In the genomic region with DNA sequence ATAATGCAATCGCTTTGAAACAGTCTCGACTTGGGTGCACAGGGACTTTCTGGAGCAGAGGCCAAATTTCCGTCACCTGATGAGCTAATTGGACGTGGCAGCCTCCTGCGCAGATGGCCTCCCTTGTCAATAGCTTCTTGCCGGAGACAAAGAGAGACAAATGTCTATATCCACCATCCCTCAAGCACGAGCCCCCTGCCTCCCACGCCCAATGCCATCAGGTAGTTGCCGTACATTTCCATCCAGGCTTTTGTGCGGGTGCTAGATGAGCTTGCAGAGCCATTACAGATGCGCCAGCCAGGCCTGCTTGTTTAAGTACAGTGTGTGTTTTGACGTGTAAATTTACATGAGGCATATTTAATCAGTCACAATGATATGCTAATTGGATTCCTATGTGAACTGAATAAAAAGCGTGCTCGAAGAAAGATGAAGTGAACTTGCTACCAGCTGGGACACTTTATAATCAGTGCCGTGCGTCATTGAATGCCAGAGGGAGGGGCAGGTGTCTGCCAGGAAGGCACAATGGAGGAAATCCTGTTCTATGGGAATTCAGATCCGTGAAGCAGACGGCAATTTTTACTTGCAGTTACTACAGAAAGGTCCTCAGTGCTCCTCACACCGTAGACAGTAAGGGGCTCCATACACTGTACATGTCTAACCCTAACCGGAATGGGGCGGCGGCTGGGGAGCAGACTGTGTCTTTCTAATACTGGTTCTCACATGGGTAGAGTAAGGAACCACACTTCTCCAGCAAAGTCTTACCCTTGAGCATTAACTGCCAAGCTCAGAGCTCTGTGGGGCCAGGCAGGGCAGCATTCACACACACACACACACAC, we compare ENCODE assay signal across 11 mouse cellular contexts.
DNase-seq lines count a peak whose midpoint lies in the region; ATAC-seq and TF ChIP-seq lines count a peak whose summit lies in the region.
"Had no signal": no experiment of that assay in that cellular context is flagged by ENCODE, and none has a peak within 500 bp of the region (broad histone marks: within the 10 kb centered on the region; RNA-seq: fewer than 3 reads in every experiment).

No protein-coding gene starts in this region.

- H3K9ac ChIP-seq in hindbrain, embryonic 11.5 days (ENCODE audit: low read depth, low read length): no peak overlapping the region
- H3K9ac ChIP-seq in lung, postnatal 0 days (replicated peaks; ENCODE audit: low read depth): no peak overlapping the region

- ATAC-seq in hindbrain, embryonic 11.5 days (ENCODE audit: low FRiP score): peak; percentile 89
- ATAC-seq in lung, postnatal 0 days: no peak
- no peak for ATAC-seq in granulocyte monocyte progenitor cell, adult 5-6 weeks (replicated peaks; ENCODE audit: poor library complexity, severe bottlenecking)
- ATAC-seq: intestine, postnatal 0 days had no signal

- no peaks in the 10 kb centered on the region for H3K36me3 ChIP-seq in hindbrain, embryonic 11.5 days (ENCODE audit: control insufficient read depth, insufficient read depth, low read length)
- H3K36me3 ChIP-seq in lung, postnatal 0 days (ENCODE audit: insufficient read depth, low read length): no peaks in the 10 kb centered on the region
- H3K36me3 ChIP-seq: G1E had no signal

- no peak for TF ChIP-seq CTCF in lung, postnatal 0 days (IDR thresholded peaks at IDR 0.05)

- intact Hi-C loops in heart, postnatal 36 days (cut with DNase I): no loop called here

- 43% methylated on average over 22 of the region's 22 CpGs for WGBS in hindbrain, embryonic 11.5 days
- WGBS in lung, postnatal 0 days: 75% methylated on average over 22 of the region's 22 CpGs

- peak overlapping the region; percentile 32; the same call in 1 of the 2 replicates for H3K27ac ChIP-seq in hindbrain, embryonic 11.5 days (ENCODE audit: low read depth, low read length)
- no peak overlapping the region for H3K27ac ChIP-seq in lung, postnatal 0 days (ENCODE audit: low read length)

- no peaks in the 10 kb centered on the region for H3K27me3 ChIP-seq in hindbrain, embryonic 11.5 days (ENCODE audit: control insufficient read depth, insufficient read depth, low read length)
- H3K27me3 ChIP-seq in lung, postnatal 0 days (replicated peaks; ENCODE audit: insufficient read depth, low read length): no peaks in the 10 kb centered on the region

- DNase-seq in MN1 (ENCODE audit: low spot score) (peak; percentile 77), R1 (ENCODE audit: low read depth, low spot score) (peak; percentile 10)
- DNase-seq in hindbrain, embryonic 11.5 days (ENCODE audit: low spot score): peak; percentile 64
- peak; percentile 43 for DNase-seq in mesoderm, embryonic 11.5 days (ENCODE audit: low read depth, low spot score)
- DNase-seq in lung, postnatal 0 days (ENCODE audit: low spot score): no peak
- no peak for DNase-seq in B cell, adult 2 months
- no peak for DNase-seq in heart, postnatal 36 days
- DNase-seq: heart, adult 18-20 months had no signal

- no peak overlapping the region for H3K4me3 ChIP-seq in hindbrain, embryonic 11.5 days (ENCODE audit: low read depth, low read length)
- H3K4me3 ChIP-seq in lung, postnatal 0 days (ENCODE audit: low read depth, low read length): no peak overlapping the region

- no peak for TF ChIP-seq EP300 in lung, postnatal 0 days (IDR thresholded peaks at IDR 0.05)

- H3K9me3 ChIP-seq in hindbrain, embryonic 11.5 days (ENCODE audit: control insufficient read depth, low read length): no peaks in the 10 kb centered on the region
- H3K9me3 ChIP-seq in lung, postnatal 0 days (ENCODE audit: low read length): no peaks in the 10 kb centered on the region

- peaks cover 4% of the 10 kb centered on the region for H3K4me1 ChIP-seq in hindbrain, embryonic 11.5 days (replicated peaks; ENCODE audit: control insufficient read depth, insufficient read depth, low read length)
- no peaks in the 10 kb centered on the region for H3K4me1 ChIP-seq in lung, postnatal 0 days (ENCODE audit: insufficient read depth, low read depth, low read length)

- H3K4me2 ChIP-seq in hindbrain, embryonic 11.5 days (replicated peaks; ENCODE audit: low read depth, low read length): no peak overlapping the region
- H3K4me2 ChIP-seq in lung, postnatal 0 days (replicated peaks; ENCODE audit: low read depth, low read length): no peak overlapping the region

Comparison
In these comparisons a context has a peak if more than half of its experiments do, and no peak if none do; other contexts are left out.
1. DNase-seq: peak in MN1 (single experiment), R1 (single experiment), hindbrain, embryonic 11.5 days (single experiment) and mesoderm, embryonic 11.5 days (single experiment); none in lung, postnatal 0 days (single experiment), B cell, adult 2 months (0 of 2) and heart, postnatal 36 days (0 of 2).